Mouse (Mus musculus): ENCODE data around the gene Best3. TPM values are rescaled to one million over a fixed set of nuclear protein-coding genes. Genes with fewer than 3 reads are reported as not detected.

Best3 gene
- total RNA-seq, 2 experiments from 2014 or later: 0.11 to 0.25 TPM

DNA sequence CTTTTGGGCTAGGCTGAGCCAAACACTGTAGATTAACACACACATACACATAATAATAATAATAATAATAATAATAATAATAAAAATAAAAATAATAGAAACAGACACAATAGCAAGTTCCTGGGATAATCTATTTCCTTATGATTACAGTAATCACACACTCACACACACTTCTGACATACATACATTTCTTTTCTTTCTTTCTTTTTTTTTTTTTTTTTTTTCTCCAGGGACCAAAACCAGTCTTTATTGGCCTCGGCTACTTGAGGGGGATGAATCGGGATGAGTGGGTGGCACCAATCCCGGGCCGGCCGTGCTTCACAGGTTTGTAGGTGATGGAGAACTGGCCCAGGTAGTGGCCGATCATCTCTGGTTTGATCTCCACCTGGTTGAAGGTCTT lies 13.6 kb upstream of the Best3 start, which contains the start of gene Gm10271:
TSS of gene Gm10271 (minus strand) at position 101 of the 400 bp plus-strand sequence.
- intact Hi-C loops (cut with DNase I): no loop called here
- DNase-seq (ENCODE audit: low spot score in 2 of 2): no peak

DNA sequence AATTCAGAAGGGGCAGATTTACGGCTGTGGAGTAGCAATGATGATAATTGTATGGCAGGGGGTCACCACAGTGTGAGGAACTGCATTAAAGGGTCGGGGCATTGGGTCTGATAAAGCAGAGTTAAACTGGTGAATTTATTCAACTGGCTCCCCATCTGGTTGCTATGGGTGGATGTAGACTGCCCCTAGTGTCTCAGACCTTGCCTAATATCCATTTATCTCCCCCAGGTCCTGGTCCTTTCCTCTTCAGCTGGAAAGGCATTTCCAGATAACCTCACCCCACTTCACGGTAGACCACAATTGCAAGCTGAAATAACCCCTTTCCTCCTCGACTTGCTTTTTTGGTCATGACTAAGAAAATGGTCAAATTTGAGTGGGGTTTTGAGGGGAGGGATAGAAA lies 8.7 kb upstream of the Best3 start:
- intact Hi-C loops (cut with DNase I): no loop called here
- DNase-seq (ENCODE audit: low spot score in 2 of 2): no peak

DNA sequence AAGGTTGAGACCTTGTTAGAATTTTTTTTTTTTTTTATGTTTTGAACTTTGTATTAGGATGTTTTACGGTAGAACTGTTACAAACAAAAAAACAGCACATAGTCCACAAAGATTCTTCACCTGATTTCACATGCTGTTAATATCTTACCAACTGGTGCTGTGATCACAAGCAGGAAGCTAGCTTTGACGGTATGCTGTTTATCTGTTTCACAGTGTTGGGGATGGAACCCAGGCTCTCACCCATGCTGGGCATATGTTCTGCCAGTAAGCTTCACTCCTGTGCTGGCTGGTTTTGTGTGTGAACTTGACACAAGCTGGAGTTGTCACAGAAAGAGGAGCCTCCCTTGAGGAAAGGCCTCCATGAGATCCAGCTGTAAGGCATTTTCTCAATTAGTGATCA lies 8.3 kb upstream of the Best3 start:
- no peak for DNase-seq (ENCODE audit: low spot score in 2 of 2)
- intact Hi-C loops (cut with DNase I): no loop called here

DNA sequence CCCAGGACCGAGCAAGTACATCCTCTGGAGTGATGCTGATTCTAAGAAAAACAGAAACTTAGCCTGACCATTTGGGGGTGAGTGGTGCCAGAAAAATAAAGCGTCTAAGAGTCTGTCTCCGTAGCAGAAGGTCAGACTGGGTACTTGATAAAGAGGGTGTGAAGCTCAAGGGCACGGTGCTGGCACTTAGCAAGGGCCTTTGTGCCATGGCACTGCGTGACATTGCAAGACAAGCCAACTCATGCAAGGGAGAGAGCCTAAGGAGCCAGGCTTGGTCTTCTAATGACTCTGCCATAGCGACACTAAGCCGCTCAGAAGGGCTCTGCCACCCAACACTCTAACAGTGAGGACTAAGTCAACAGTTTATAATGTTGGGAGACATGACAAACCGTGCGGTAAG lies 7.3 kb upstream of the Best3 start:
- no peak for DNase-seq (ENCODE audit: low spot score in 2 of 2)
- intact Hi-C loops (cut with DNase I): no loop called here

DNA sequence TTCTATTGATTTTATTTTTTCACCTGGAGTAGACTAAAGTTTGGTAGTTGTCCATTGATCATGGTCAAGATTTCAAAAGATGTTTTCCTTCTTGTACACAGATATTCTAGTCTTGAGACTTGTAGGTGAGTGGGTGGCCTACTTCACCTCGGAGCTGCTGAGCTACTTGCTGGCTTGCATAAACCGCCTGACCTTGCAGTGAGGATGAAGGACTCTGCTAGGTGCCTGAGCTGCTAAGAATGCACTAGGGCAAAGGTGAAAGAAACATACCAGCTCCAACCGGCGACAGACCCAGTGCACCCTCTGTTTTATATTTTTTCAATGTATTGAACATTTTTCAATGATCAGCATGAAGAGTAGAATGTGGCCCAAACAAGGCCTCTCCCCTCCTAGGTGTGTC lies 5.8 kb upstream of the Best3 start:
- no peak for DNase-seq (ENCODE audit: low spot score in 2 of 2)
- intact Hi-C loops (cut with DNase I): no loop called here

DNA sequence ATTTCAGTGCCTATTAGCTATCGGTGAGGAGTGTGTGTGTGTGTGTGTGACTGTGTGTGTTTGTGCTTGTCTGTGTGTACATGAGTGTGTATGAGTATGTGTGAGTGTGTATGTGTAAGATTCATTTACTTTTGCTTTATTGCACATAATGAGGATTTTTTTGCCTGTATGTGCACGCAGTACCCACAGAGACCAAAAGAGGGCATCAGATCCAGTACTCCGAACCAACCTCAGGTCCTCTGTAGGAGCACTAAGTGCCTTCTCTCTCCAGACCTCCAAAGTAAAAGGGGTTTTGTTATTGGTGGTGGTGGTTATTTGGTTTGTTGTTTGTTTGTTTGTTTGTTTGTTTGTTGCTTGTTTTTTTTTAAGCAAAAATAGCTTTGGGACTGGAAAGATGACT lies 5.2 kb upstream of the Best3 start:
- no peak for DNase-seq (ENCODE audit: low spot score in 2 of 2)
- intact Hi-C loops (cut with DNase I): no loop called here

DNA sequence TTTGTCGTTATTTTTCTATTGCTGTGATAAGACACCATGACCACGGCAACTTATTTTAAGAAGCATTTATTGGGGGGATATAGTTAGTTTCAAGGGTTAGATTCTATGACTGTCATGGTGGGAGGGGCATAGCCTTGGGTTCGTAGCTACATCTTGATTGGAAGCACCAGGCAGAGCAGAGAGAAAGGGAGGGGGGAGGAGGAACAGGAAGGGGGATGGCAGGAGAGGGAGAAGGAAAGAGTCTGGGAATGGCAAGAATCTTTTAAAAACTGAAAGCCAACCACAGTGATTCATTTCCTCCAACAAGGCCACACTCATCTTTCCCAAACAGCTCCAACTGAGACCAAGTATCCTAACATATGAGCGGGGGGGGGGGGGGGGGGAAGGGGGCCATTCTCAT lies 3.6 kb upstream of the Best3 start:
- intact Hi-C loops (cut with DNase I): no loop called here
- DNase-seq (ENCODE audit: low spot score in 2 of 2): no peak

DNA sequence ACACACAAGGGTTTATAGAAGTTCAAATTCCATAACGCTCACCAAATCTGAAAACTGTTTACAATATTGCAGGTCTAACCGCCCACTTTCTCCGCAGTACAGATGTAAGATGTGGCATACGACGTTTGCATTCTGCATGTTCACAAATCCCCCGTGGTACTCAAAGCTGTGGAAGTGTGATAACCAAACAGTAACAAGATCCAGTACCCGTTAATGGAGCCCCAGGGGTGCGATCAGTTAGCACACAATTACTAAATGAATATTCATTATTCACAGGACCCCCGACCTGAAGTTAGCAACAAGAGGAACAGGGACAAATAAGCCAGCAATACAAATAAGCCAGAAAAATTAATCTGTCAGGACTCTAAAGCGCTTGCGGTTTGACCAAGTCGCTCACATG lies 1.3 kb upstream of the Best3 start:
- intact Hi-C loops (cut with DNase I): no loop called here
- no peak for DNase-seq (ENCODE audit: low spot score in 2 of 2)

DNA sequence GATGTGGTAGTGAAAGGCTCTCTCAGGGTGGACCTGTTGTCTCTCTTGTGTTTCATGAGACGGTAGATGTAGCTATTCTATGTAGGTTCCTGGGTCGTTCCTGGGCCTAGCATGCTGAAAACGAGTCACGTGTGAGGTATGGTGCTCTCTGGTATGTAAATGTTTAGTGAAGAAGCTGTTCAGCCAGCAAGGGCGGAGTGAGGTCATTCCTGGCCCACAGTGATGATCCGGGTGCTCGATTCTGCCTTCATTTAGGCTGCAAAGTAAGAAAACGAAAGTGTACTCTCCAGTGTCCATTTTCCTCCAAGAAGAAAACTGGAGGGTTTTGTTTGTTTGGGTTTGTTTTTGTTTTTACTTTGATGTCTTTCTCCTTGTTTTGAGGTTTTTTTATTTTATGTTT lies 7.9 kb downstream of the Best3 start:
- intact Hi-C loops (cut with DNase I): no loop called here
- DNase-seq (ENCODE audit: low spot score in 2 of 2): no peak

DNA sequence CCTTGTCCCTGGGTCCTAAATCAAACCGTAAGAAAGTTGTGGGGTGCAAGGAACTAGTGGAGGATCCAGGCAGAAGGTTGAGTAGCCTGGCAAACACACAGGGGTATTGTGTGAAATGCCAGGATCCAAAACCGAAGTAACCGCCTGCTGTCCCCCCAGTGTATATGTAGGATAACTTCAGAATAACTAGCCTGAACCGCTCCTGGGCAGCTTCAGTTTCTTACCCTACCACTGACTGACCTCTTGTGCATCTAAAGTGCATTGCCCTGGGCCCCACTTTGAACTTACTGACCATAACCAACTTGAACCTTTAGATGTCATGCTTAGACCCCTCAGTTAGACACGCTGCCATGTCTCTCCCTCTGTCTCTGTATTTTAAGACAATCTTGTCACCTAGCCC lies 9.0 kb downstream of the Best3 start:
- no peak for DNase-seq (ENCODE audit: low spot score in 2 of 2)
- intact Hi-C loops (cut with DNase I): no loop called here

DNA sequence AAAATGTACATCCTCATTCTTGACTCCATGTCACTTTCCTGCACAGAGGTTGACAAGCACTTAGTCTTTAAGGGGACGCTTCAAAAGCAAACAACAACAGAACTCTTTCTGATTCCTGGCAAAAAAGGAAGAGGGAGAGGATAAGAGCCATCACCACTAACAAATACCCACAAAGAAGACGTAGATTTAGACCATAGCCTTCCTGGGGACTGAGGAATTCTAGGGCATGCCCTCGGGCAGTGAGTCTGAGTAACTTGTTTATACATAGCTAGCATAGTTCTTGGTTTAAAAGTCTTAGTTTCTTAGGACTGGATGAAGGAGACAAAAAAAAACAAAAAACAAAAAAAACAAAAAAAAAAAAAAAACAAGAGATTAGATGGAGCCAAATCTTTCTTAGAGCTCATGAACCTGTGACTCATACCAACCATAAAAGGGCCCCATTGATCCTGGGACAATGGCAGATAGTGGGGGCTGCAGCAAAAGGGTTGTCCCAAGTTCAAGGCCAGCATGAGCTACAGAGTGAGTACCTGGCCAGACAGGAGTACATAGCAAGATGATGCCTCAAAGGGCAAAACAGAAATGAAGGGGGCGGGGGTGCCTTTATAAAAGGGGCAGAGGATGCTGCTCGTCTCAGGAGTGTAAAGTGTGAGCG lies 9.6 kb downstream of the Best3 start:
- no peak for DNase-seq (ENCODE audit: low spot score in 2 of 2)
- intact Hi-C loops (cut with DNase I): no loop called here

DNA sequence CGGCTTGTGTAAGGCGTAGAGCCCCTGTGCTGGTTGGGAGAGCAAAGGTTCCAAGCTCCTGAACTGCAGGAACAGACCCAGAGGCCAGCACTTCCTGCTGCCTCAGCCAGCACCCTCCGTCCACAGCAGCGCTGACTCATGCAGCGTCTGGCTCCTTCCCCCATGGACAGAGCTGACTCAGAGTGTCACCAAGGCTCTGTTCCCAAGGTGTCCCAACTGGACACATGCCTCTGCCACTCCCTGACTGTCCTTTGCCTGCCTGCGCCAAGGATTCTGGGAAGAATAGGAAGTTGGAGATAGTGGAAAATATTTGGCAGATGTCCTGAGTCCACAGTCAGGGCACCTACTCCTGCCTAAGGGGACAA lies 10.1 kb downstream of the Best3 start:
- intact Hi-C loops (cut with DNase I): no loop called here
- DNase-seq (ENCODE audit: low spot score in 2 of 2): no peak

DNA sequence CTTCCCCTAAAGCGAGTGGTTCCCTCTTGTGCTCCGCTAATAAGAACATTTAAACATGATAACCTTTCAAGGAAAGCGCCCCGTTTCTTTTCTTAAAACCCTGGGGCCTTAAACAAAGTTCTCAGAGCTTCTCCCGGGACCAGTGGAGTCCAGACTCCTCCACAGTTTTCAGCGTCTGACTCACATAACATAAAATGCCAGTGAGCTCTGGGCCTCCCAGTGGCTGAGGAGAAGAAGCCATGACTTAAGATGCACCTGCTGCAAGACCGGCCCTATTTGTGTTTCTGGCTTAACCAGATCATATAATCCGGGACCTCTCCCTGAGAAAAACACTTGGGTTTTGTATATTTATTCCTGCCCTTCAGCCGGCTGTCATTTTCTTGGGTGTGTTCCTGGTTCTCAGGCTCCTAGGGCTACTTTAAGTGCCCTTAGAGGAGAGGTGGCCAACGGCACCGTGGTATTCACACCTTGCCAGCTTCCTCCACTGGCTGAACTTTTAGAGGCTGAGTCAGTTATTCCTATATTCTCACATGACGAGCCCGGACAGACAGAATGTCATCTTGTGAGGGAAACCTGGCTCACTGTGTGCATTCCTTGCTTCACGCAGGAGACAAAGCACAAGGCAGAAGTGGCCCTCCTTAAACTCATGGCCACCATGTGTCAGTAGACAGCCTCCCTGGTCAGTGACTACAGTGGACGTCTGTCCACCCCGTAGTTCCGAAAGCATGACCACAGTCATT lies 12.8 kb downstream of the Best3 start:
- no peak for DNase-seq (ENCODE audit: low spot score in 2 of 2)
- intact Hi-C loops (cut with DNase I): no loop called here

DNA sequence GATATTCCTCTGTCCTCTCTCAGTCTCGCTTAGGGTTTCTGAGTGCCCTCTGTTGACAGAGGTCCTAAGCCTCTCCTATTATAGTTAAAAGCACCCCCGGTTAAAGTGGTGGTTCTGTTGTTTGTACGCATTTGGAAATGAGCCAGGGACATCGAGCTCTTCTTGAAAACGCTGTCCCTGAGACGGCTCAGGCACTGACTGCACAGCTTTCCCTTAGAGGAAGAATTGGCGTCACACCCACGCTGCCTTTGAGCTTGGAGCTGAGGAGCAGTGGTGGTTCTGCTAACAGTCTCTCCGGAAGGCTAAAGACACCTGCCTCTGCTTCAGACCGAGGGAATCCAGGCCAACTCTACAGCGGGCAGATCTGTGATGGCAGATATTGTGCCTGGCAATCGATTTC lies 14.9 kb downstream of the Best3 start:
- intact Hi-C loops (cut with DNase I): no loop called here
- peak; percentile 21 to 57 for DNase-seq (ENCODE audit: low spot score in 2 of 2)

DNA sequence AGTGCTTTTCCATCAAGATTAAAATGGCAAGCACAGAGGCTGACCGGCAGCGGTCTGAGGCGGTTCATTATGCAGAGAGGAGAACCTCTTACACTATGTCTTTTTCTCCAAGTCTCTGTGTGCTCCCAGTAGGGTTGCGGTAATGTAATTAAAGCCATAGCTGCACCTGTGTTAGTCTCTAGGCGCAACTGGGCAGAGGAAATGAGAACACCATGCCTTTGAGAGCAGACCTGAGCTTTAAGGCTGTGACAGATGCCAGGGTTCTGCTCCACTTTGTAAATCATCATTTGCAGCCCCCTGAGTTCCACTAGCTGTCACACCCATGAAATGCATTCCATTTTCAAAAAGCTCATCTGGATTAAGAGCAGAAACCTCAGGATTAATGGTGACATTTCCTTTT lies 18.6 kb downstream of the Best3 start:
- intact Hi-C loops (cut with DNase I): no loop called here
- DNase-seq (ENCODE audit: low spot score in 2 of 2): no peak

DNA sequence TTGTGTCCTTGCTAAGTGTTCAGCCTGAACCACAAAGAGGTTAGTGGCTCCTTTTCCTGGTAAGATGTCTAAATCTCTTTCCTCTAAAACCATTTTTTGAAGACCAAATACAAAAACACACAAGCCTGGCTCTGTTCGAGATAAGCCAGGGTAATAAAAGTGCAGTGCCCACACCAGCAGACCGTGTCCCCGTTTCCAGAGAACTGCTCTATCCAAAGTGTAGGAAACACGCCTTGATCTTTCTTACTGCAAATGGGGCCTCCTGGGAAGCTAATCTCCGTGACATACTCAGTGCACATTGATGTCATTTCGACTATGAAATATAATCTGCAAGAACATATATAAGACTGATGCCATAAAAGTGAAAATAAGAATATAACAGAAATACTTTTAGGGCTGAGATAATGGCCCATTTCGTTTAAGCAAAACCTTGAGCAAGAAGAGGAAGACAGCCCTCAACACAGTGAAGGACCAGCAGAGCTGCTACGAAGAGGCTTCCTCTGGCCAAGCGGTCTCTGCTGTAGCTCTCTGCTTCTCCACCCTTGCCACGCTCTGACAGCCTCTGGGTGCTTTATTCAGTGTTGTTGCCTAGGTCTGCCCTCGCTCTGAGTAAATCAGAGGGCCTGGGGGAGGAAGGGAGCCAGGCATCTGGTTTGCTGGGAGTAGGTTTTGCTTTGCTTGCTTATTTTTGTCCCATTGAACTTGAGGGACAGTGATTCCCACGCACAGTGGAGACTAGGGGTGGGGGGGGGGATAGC lies 19.8 kb downstream of the Best3 start:
- intact Hi-C loops (cut with DNase I): no loop called here
- no peak for DNase-seq (ENCODE audit: low spot score in 2 of 2)

DNA sequence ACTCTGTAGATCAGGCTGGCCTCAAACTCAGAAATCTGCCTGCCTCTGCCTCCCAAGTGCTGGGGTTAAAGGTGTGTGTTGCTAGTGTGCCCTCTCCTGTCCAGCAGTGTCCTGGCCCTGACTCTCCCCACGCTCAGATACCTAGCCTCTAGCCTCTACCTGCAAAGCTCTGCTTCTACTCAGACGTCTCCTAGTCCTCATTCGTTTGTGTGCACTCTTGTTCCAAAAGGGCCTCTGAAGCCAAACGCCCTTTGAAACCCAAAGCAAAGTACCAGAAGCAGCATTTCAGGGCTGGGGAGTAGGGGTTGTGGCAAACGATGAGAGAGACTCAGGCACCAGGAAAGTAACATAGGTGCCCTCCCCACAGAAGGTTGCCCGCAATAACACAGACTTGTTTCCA lies 23.6 kb downstream of the Best3 start:
- intact Hi-C loops (cut with DNase I): loop anchor here (5.0 kb wide), 1 partner anchor 57 kb away; the partner anchor contains the start of gene Rab3ip
- DNase-seq (ENCODE audit: low spot score in 2 of 2): no peak

DNA sequence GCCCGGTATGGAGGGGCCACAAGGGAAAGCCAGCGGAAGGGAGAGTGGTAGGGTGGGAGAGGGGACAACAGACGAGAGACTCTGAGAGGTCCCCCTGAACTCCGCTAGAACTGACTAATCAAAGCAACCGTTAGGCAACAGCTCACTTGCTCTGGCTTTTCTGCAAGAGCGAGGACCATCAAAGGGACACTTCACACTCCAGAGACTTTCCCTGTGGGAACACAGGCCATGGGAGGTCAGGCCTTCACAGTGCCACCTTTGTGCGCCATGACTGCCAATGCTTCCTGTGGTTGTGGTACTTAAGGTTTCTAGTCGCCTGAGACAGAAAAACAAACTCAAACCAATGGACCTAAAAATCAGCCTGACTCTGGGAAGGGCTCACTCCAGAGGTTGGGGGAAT lies 24.9 kb downstream of the Best3 start:
- no peak for DNase-seq (ENCODE audit: low spot score in 2 of 2)
- intact Hi-C loops (cut with DNase I): loop anchor here (5.0 kb wide), 1 partner anchor 59 kb away; the partner anchor contains the start of gene Rab3ip

DNA sequence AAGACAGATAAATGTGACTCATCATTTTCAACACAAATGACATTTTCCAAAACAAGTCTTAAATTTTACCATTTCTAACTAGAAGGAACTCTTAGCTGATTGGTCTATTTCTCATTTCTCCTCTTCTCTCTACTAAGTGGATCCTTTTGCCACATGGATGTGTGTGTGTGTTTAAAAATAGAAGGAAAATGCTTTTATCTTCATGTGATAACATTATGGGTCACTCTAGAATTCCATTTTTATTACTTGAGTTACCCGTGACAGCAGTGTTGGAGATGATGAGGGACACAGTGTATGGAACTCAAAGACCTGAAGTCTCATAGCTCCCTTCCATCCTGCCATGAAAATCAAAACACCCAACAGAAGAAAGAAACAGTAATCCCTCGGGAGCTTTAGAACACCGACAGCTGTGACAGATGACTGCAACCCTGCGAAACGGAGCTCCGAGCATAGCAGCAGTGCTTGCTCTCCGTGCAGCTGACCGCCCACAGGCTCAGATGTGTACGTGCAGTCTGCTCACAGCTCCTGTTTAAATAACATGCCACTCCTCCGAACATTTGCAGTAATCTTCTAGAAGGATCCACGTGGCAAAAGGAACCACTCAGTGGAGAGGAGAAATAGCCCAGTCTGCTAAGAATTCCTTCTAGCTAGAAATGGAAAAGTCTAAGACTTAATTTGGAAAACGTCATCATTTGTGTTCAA lies 27.7 kb downstream of the Best3 start:
- intact Hi-C loops (cut with DNase I): loop anchor here (5.0 kb wide), 1 partner anchor 62 kb away; the partner anchor contains the start of gene Rab3ip

DNA sequence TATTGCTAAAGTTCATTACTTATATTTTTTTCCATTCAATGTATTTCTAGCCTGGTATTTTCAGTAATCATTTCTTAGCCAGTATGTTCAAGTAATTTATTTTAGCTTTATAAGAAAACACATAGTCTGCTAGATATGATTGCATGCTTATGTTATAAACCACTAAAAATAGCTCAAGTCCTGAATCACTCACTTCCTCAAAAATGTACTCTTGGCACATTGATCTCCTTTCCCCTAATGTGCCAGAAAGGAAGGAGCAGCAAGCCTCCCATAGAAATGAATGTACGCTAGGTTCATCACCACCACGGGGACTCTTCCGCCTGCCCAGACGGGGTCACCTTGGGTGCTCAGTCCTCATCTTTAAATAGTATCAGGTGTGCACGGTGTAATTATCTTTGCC lies 28.5 kb downstream of the Best3 start:
- intact Hi-C loops (cut with DNase I): loop anchor here (5.0 kb wide), 1 partner anchor 62 kb away; the partner anchor contains the start of gene Rab3ip
- DNase-seq (ENCODE audit: low spot score in 2 of 2): peak in 1 of 2 experiments; percentile 24

More for the DNA sequence above, 27.7 kb downstream of the Best3 start:
- DNase-seq (ENCODE audit: low spot score in 2 of 2): peak; percentile 45 to 82

Measured in left cerebral cortex, postnatal 25 days (tissue).